In genomic region chr10:37357304-37358060, GRCm38 (mm10) we compare ENCODE assay signal across 9 mouse cellular contexts.
DNase-seq lines count a peak whose midpoint lies in the region; TF ChIP-seq lines count a peak whose summit lies in the region.
"Had no signal": no experiment of that assay in that cellular context is flagged by ENCODE, and none has a peak within 500 bp of the region (broad histone marks: within the 10 kb centered on the region; RNA-seq: fewer than 3 reads in every experiment).

No protein-coding gene starts in this region.

- 50% methylated on average over 6 of the region's 6 CpGs for WGBS in kidney, adult 2 months
- 84% methylated on average over 6 of the region's 6 CpGs for WGBS in limb, embryonic 10.5 days

- TF ChIP-seq CTCF in kidney, adult 2 months (conservative IDR thresholded peaks at IDR 0.05; ENCODE audit: insufficient read depth, insufficient read length, low read depth, low read length), result 0 out of 2 replicates have a peak, but pooled peaks have one; percentile 11

- peak; percentile 12 for DNase-seq in kidney, adult 2 months
- DNase-seq in kidney, adult 8-10 months, result no peak
- peak; percentile 19 for DNase-seq in cerebellum, adult 9-11 months
- peak; percentile 31 to 67 for DNase-seq in frontal cortex, postnatal 36 days (ENCODE audit: low spot score in 2 of 2)
- DNase-seq in limb, embryonic 10.5 days (ENCODE audit: low spot score), result no peak
- DNase-seq in right cerebral cortex, postnatal 36 days (ENCODE audit: low spot score in 2 of 2), result peak; percentile 36 to 38
- DNase-seq in thymus, postnatal 14 days, result no peak
- no peak for DNase-seq in urinary bladder, adult 2 months (ENCODE audit: low spot score)

- TF ChIP-seq POLR2A in kidney, adult 2 months (IDR thresholded peaks at IDR 0.05; ENCODE audit: low read depth, low read length), result no peak

- H3K4me3 ChIP-seq in kidney, adult 2 months (ENCODE audit: insufficient read depth, low read depth, low read length), result no peak overlapping the region
- no peak overlapping the region for H3K4me3 ChIP-seq in limb, embryonic 10.5 days

- H3K9me3 ChIP-seq in limb, embryonic 10.5 days (replicated peaks), result no peaks in the 10 kb centered on the region
- H3K9me3 ChIP-seq: G1E had no signal

- no peaks in the 10 kb centered on the region for H3K27me3 ChIP-seq in kidney, adult 2 months (replicated peaks; ENCODE audit: control insufficient read depth, insufficient read depth, low read length)
- no peaks in the 10 kb centered on the region for H3K27me3 ChIP-seq in limb, embryonic 10.5 days (ENCODE audit: low read depth, poor library complexity, severe bottlenecking)

- H3K4me1 ChIP-seq in kidney, adult 2 months (ENCODE audit: control insufficient read depth, insufficient read depth, low read length), result no peaks in the 10 kb centered on the region
- H3K4me1 ChIP-seq in limb, embryonic 10.5 days, result peaks cover 6% of the 10 kb centered on the region; the same call in 1 of the 2 replicates

- H3K36me3 ChIP-seq in kidney, adult 2 months (ENCODE audit: control insufficient read depth, insufficient read depth, low read length), result no peaks in the 10 kb centered on the region
- H3K36me3 ChIP-seq in limb, embryonic 10.5 days, result no peaks in the 10 kb centered on the region
- H3K36me3 ChIP-seq: G1E had no signal

- H3K27ac ChIP-seq in kidney, adult 2 months (ENCODE audit: insufficient read depth, low read depth, low read length), result no peak overlapping the region
- H3K27ac ChIP-seq in limb, embryonic 10.5 days, result peak overlapping the region; percentile 30; the same call in 1 of the 2 replicates

Comparison
In these comparisons a context has a peak if more than half of its experiments do, and no peak if none do; other contexts are left out.
1. DNase-seq: peak in kidney, adult 2 months (single experiment), cerebellum, adult 9-11 months (single experiment), frontal cortex, postnatal 36 days (2 of 2) and right cerebral cortex, postnatal 36 days (2 of 2); none in kidney, adult 8-10 months (0 of 2), limb, embryonic 10.5 days (single experiment), thymus, postnatal 14 days (single experiment) and urinary bladder, adult 2 months (single experiment).